Mouse (Mus musculus) right cerebral cortex, postnatal 10 days (tissue): Measurements from ENCODE around the gene Micall1.

Source experiments
- DNase-seq, 2 experiments: peaks; one replicate each; pipeline ENCODE4 v3.0.0; 2021; ENCODE audit warnings: low spot score in 2 of 2

Gene Micall1

GRCm38 (mm10) chr15:79097135-79097534 is 11.6 kb upstream of the Micall1 start:
- DNase-seq = no peak

GRCm38 (mm10) chr15:79097611-79098025 is 11.1 kb upstream of the Micall1 start:
- peak; percentile 53 to 66 for DNase-seq

GRCm38 (mm10) chr15:79098220-79098619 is 10.5 kb upstream of the Micall1 start:
- no peak for DNase-seq

GRCm38 (mm10) chr15:79098868-79099267 is 9.8 kb upstream of the Micall1 start:
- DNase-seq = no peak

GRCm38 (mm10) chr15:79099456-79099855 is 9.2 kb upstream of the Micall1 start:
- no peak for DNase-seq

- DNase-seq = no peak
These were observed 8.3 kb upstream of the Micall1 start for GRCm38 (mm10) chr15:79100391-79100790.

GRCm38 (mm10) chr15:79101531-79101930 is 7.2 kb upstream of the Micall1 start:
- no peak for DNase-seq

- DNase-seq = no peak
These were observed 5.4 kb upstream of the Micall1 start for GRCm38 (mm10) chr15:79103264-79103663.

GRCm38 (mm10) chr15:79105804-79106203 is 2.9 kb upstream of the Micall1 start:
- DNase-seq = no peak

GRCm38 (mm10) chr15:79107966-79108365 is 732 bp upstream of the Micall1 start:
- DNase-seq = peak in 1 of 2 experiments; percentile 14

GRCm38 (mm10) chr15:79109321-79109934 is 730 bp downstream of the Micall1 start:
- DNase-seq = peak in 1 of 2 experiments; percentile 52

- DNase-seq = peak in 1 of 2 experiments; percentile 20
These were observed 1.3 kb downstream of the Micall1 start for GRCm38 (mm10) chr15:79110031-79110430.

- DNase-seq = no peak
These were observed 1.8 kb downstream of the Micall1 start for GRCm38 (mm10) chr15:79110528-79110927.

GRCm38 (mm10) chr15:79111774-79112173 is 3.1 kb downstream of the Micall1 start:
- DNase-seq = no peak

GRCm38 (mm10) chr15:79115276-79115675 is 6.6 kb downstream of the Micall1 start:
- DNase-seq = no peak

- DNase-seq = no peak
These were observed 10.8 kb downstream of the Micall1 start for GRCm38 (mm10) chr15:79119491-79119890.

GRCm38 (mm10) chr15:79122119-79122518 is 13.4 kb downstream of the Micall1 start:
- no peak for DNase-seq

GRCm38 (mm10) chr15:79122546-79122945 is 13.8 kb downstream of the Micall1 start:
- no peak for DNase-seq

GRCm38 (mm10) chr15:79123751-79124150 is 15.1 kb downstream of the Micall1 start:
- no peak for DNase-seq

GRCm38 (mm10) chr15:79124331-79124875 is 15.7 kb downstream of the Micall1 start:
- no peak for DNase-seq

GRCm38 (mm10) chr15:79126217-79126932 is 17.7 kb downstream of the Micall1 start:
- peak in 1 of 2 experiments; percentile 45 for DNase-seq

- DNase-seq = no peak
These were observed 18.4 kb downstream of the Micall1 start for GRCm38 (mm10) chr15:79127101-79127500.

GRCm38 (mm10) chr15:79128208-79128607 is 19.5 kb downstream of the Micall1 start:
- no peak for DNase-seq
